Mouse (Mus musculus) c-Kit-positive CD71-negative TER-119-negative erythroid progenitor cells, embryonic 14.5 days (primary cell): Measurements from ENCODE around the gene Gramd4.
"Not testable (repeated sequence)": the region's sequence is repeated elsewhere in the genome, so short reads cannot be mapped to it uniquely, and the experiment has no call there.

Source experiments
- DNase-seq: peaks from one replicate; pipeline ENCODE4 v3.0.0-alpha.2; 2013; ENCODE audit warnings: low read depth

Gene Gramd4

DNA sequence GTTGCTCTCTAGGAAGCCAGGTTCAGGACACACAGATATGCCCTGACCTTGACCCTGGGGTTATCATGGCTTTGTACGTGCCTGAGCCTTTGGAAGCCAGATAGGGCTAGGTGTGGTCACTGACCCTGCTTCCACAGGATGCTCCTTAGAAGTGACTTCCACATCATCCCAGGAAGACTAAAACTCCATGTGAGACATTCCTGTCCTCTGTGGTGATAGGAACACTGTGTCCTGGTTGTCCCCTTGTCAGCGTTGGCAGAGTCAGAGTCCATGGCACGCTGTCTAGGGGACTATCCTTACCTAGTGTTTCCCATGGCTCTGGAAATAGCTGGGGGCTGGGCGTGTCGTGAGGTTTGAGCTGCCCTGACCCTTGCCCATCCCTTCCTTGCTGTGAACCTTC is 58.9 kb downstream of the Gramd4 start:
- no peak for DNase-seq

DNA sequence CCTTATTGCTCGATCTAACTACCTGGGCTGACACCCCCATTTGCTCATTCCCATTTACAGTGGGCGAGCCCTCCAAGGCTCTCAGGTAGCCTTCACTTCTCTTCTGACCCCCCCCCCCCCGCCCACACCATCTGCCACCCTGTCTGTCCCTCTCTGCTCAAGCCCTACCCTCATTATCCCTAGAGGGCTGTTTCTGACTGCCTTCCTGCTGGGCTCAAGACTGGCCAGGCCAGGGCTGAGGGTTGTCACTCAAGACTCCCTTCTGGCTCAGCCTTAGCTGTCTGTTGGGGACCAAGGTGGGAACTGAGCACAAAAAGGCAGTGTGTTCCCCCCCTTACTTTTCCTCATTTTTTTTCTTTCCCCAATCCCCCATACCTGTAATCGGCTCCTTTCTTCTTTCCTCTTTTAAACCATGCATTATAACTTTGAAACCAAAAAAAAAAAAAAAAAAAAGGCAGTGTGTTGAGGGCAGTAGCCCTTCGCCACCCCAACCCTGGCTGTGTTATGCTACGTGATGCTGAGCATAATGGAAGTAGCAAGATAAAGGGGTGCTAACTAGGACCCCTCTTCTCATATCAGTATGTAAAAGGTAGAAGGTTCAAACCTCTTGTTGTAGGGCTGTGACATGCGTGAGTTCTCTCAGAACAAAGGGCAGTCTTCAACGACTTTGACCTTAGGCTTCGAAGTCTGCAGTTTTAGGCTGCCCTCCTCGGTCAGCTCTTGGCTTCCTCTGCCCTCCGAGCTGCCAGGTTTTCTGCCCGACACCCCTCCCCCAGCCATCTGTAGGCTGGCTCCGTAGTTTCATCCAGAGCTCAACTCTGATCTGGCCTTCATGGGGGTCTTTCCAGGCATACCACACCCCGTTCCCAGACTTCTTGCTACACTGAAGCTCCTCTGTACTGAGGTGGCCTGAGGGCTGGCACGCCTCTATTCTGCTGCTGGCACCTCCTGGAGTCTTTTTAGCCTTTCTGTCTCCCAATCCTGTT is 59.9 kb downstream of the Gramd4 start:
- no peak for DNase-seq

DNA sequence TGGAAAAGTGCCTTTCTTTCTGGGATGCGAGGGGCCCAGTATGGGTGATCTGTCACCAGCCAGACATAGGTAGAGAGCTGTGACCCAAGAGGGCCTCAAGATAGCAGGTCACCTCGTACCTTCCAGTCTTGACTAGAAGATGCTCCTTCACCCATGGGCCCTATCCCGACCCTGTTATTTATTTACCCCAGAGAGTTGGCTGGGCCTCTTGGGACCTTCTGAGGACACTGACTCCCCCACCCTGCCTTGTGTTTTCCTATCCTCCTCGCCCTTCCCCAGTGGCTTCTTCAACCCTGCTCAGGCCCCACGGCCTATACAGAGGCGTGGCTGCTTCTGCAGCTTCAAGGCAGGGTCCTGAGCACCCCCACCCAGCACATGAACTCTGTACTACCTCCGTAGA is 61.7 kb downstream of the Gramd4 start:
- no peak for DNase-seq

DNA sequence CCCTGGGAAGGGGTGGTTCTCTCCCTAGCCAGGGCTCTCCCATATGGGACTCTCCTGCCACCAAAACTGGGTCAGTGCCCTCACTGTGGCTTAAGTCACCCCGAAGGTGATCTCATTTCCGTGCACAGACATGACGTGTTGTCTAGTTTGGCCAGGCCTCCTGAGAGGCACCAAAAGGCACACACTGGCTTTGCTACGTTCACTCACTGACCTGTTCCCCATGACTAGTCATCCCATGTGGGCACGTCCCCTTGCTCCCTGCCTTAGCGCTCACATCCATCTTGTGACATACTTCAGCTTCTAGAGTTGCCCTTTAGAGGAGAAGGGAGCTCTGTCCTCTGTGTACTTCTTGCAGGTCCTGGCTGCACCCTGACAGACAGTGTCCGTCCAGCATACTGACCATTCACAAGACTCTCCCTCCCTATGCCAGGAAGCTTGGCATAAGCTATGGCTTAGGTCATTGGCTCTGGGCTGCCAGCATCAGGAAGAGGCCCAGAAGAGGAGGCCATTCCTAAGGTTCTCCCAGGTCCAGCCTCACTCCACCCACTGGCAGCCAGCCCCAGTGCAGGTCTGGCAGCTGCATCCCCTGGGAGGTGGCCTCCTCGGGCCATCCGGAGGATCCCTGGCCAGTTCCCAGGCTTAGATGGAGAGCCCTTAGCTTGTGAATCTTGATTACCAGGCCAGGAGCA is 64.9 kb downstream of the Gramd4 start:
- DNase-seq: no peak

DNA sequence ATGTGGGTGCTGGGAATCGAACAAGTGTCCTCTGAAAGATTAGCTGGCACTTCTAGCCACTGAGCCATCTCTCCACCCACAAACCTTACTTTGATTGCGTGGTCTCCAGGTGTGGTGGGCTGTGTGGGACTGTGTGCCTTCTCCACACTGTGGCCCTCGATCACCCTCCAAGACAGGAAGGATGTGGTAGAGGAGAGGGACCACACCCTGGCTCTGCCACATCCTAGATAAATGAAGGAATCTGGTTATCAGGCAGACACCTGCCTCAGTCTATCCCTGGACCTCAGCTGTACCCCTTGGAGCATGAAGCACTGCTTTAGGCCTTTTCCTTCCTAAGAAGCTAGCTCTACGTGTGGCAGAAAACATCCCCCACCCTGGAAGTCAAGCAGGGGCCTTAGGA is 65.9 kb downstream of the Gramd4 start:
- DNase-seq: no peak

DNA sequence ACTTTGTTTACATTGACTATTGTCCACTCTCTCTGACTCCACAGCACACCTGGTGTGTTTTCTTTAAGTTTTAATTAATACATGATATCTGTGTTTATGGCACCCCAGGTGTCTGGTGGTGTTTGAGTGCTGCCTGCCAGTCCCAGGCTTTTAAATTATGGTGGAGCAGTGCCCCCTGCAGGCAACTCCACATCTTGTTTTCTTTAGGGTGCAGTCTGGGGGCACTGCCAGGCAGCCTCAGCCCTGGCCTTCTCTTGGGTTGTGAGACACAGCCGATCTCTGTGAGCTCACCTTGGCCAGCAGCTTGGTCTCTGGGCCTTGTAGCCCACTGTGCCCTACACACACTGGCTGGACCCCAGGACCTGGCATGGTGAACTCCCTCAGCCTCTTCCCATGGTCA is 66.9 kb downstream of the Gramd4 start:
- DNase-seq: peak; percentile 46

DNA sequence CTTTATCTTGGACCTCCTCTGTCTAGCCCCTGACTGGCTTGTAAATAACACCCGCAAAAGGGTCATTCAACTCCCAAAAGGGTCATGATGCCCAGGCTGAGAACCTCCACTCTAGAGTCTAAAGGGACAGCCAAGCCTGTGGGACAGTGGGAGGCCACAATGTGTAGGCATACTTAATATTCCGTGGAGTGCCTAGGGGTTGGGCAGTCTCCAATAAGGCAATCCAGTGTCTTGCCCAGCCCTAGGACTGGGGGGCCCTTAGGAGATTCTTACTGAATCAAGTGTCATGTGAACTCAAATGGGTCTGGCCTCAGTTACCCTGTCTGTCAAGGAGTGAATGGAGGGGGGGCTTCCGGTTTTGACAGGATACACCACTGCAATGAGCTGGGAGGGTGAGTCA is 71.5 kb downstream of the Gramd4 start:
- DNase-seq: no peak

DNA sequence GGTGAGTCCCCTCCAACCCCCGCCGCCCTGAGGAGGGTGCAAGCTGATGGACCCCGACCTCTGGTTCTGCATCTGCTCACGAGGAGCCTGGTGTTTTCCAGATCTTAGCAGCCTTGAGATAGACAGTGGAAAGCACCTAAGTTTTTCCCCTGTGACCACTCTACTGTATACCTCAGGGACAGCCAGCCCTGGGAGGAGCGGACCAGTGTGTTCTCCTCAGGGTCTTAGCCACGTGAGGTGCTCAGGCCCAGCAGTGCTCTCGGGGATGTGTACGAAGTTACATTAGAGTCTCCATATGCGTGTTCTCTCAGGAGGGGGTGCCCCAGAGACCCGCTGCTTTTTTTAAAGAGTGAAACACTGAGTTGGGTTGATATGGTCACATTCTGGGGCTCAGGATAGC is 73.2 kb downstream of the Gramd4 start:
- DNase-seq: no peak

DNA sequence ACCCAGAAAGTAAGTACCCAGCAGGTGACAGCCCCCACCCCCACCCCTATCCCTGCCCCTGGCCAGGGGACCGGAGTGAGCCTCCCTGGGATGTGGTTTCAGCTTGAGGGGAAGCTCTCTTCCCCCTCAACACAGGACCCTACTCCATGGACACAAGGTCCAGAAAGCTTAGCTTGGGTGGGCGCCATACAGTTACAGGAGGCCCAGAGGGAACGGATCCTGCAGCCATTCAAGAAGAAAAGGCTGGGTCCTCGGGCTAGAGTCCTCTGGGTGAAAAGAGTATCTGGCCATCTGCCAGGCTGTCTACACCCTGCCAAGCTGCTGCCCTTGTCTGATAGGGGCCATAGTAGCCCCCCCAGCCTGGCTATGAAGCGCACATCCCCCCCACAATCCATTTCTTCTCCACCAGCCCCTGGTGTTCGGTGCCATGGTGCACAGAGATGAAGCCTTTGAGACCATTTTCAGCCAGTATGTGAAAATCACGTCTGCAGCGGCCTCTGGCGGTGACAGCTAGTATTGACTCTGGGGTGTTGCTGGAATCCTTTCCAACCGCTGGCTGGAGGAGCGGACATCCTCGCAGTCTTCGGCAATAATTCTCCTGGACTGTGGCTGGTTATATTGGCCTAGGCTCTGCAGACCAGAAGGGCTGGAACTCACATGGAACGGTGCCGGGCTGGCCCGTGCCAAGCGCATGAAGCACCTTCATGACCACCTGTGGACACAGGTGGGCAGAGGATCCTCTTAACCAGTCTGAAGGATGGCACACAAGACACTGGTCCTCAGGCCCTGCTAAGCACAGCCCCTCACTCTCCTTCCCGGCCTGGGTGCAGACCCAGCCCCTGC is 77.7 kb downstream of the Gramd4 start:
- DNase-seq: peak; percentile 70

DNA sequence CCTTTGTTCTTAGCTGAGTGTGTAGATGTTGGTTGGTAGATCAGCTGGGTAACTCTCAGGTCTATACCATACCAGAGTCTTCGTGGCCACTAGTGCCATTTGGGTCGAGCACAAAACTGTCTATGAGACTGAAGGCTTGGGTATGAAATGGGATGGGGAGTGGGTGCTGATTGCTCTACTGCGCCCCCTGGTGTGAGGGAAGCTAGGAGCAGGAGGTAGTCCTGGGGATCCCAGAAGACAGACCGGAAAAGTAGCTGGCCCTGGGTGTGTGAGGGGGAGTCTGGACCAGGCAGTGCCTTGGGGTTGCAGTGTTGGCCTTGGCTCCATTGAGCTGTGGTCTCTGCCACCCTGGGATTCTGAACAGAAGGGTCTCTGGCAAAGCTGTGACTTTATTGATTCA is 80.1 kb downstream of the Gramd4 start:
- peak; percentile 56 for DNase-seq

DNA sequence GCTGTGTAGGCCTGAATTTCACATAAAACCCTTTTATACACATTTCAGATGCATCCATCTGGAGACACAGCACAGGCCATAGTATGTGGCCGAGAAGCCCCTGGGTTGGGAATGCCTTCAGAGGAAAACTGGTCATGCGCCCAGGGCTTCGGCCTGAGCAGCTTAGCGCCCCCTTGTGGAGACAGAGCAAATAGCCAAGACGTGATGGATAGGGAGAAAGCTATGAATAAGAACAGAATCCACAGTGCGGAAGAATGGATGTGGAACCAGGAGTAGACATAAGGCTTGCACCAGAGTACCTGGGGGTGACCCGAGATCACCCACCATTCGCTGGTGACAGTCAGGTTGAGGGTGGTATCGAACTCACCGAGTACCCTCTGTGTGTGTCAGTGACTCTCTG is 82.8 kb downstream of the Gramd4 start:
- DNase-seq: peak; percentile 39

DNA sequence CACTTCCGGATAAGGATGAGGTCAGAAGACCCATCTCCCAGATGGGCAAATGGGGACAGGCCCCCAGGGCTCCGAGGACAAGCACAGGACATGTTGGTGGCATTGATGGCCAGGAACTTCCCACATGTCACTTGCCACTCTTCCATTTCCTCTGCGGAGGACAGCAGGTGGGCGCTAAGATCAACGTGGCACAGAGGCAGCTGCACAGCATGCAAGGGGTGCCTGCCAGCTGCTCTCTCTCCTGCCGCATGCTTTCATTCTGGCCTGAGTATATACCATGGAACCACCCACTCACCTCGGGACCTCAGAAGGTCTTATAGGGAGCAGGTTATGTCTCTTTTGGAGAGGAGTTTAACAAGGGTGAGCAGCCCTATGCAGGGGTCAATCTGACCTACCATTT is 87.1 kb downstream of the Gramd4 start:
- no peak for DNase-seq

DNA sequence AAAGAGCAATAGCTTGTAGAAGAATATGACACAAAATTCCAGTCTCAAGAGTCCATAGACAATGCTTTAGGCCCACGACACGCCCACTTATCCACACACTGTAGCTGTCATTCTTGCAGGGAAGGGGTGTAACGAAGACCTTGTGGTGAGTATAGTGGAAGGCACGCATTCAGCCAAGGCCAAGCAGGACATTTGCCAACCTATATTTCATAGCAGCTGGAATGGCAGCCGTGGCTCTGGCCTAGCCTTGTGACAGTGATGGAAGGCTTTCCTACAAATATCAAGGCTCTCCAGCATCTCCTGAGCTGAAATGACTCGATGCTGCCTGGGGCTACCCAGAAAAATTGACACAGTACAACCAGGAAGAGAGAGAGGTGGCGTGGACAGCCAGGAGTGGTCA is 87.6 kb downstream of the Gramd4 start:
- DNase-seq: no peak

DNA sequence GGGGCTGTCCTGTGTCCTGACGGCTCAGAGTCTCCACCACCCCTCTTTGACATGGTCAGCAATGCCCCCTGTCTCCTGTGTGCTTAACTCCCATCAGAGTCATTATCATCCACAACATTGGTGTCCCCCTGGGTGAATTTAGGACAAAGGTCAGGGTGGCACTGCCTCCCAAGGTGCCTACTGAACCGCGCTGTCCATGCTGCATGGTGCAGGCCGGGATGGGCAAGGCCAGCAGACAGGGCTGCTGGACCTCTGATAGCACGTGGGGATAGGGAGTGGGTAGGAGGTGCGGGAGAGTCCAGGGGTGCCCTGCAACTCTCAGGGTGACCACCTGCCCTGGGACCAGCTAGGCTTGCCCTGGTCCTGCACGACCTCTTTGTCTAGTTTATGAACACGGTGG is 89.4 kb downstream of the Gramd4 start:
- no peak for DNase-seq

DNA sequence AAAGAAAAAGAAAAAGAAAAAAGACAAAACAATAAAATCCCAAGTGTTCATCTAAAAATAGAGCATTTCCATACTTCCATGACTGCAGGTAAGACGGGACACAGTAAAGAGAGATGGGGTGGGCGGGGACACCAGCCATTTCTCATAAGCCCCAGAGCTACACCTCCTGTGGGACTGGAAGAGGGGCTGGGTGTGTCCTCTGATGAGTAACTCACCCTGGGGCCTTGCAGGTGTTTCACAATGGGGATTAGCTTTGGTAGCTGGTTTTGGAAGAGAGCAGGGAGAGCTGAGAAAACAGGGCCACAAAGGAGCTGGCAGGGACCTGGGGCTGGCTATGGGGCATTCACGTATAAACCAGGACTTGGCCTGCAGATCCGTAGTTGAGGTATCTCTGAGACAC is 93.1 kb downstream of the Gramd4 start:
- no peak for DNase-seq

DNA sequence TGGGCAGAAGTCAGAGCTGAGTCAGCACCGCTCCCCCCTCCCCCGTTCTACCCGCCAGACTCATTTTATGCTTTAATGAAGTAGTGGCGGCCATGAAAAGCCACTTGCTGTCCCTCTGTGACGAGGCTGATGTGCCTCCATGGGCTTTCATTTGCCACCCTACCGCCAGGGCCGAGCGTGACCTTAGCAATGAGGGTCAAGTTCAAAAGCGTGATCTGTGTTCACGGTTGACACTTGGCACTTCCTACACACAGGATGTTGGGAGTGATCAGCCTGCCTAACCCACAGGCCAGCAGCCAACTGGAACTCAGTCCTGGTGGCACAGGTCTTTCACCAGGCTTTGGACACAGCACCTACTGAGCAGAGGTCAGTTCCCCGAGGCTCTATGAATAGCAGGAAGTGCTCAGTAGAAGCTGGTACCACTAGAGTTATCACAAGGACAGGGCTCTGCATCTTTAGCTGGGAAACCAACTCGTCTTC is 96.0 kb downstream of the Gramd4 start:
- no peak for DNase-seq

DNA sequence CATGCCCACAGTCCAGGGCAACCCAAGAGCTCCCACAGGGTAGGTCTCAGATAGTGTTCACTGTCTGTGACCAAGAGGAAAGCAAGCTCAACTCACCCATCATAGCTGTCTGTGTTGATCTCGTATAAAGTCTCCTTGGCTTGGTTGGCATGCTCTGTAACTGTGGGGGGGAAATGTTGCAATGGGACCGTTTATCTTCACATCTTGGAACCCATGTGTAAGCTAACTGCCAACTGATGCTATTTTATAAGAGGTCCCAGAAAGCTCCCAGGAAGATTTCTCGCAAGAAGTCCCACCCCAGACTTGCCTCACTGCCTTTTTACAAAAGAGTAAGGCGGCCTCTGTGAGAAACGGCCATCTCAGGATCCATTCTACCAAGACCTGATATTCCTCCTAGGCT is 99.0 kb downstream of the Gramd4 start:
- DNase-seq: no peak

DNA sequence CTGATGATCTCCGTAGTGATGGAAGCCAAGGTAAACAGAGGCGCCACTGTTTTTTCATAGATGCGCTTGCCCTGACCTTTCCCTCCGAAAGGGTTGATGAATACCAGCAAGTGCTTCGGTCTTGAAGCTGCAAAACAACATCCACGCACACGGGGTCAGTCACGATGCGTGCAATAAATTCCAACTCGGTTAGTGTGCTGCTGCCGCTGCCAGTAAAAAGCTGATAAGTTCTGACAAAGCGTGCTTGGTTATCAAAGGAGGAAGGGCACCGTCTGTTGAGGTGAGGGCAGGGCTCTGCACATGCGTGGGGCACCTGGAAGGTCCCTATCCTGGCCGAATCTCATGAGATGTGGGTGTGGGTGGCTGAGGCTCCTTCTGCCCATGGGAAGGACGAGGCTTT is 101.6 kb downstream of the Gramd4 start:
- DNase-seq: no peak

DNA sequence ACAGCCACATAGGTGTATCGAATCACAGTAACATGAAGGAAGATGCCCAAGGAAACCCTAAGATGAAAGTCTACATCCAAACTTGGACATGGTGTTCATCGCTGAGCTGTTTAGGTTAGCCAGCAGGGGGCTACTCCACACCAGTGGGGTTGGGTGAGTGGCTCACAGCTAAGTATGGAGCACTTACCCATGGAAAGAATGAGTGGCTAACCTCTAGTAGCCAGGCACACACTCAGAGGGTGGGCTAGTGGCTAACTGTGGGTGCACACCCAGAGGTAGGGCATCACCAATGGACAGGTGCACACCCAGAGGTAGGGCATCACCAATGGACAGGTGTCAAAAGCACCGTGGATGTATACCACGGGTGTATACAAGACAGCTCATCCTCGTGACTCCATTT is 102.2 kb downstream of the Gramd4 start:
- no peak for DNase-seq

DNA sequence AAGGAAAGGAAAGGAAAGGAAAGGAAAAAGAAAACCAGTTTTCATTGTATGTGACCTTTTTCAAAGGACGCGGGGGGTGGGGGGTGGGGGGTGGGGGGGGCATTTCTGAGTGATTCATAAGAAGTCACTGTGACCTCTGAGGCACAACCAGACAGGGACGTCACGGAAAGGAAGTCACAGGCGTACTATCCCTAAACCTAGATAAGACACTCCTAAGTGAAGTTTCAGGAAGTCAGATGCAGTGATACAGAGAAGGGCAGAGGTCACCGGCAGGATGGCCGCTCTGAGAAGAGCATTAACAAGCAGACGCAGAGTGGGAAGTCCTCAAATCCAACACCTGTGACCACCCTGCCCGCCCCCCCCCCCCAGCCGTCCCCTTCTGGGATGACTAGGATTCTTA is 103.4 kb downstream of the Gramd4 start:
- no peak for DNase-seq

DNA sequence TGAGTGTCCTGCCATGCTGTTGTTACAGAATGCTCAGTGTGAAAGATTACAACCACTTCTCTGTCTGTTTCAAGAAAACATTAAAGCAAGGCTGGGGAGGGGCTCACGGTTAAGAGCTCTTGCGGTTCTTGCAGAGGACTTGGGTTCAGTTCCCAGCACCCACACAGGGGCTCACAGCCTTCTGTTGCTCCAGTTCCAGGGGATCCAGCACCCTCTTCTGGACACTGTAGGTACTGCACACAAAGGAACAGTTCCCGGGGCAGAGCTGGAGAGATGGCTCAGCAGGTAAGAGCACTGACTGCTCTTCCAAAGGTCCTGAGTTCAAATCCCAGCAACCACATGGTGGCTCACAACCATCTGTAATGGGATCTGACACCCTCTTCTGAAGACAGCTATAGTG is 104.3 kb downstream of the Gramd4 start:
- DNase-seq: not testable (repeated sequence)

DNA sequence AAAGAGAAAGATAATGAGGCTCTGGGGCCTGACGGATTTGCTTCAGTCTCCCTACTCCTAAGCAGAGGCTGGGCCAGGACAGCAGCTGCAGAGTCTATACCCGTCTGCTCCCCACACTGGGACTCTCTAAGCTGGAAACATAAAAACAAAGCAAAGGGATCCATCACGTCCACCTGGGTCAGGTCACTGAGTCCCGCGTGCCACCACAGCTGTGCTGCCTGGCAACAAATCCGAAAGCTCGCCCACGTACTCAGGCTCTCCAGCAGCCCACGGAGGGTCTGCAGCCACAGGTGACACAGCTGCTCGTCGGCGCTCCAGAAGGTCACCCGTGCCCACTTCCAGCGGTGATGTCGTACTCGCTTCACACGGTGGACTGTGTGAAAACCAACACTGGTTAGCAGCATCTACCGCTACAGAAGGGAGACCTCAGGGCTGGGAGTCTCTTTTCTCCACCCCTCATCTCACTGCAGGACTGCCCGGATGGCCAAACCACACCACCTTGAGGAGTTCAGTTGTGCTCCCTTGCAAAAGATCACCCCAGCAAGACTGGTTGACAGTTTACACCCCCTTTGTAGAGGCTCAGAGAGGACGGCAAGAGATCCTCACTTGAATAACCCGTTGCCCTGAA is 107.3 kb downstream of the Gramd4 start:
- no peak for DNase-seq
